Mouse (Mus musculus) retina, embryonic 14.5 days (tissue): Measurements from ENCODE around the gene Lamc2.
A peak's percentile ranks its signal among the peaks of the same experiment; 100 is the strongest.

Experiments used
- DNase-seq: peaks from one replicate; pipeline ENCODE4 v3.0.0-alpha.2; 2015; ENCODE audit warnings: low spot score

The Lamc2 gene

DNA sequence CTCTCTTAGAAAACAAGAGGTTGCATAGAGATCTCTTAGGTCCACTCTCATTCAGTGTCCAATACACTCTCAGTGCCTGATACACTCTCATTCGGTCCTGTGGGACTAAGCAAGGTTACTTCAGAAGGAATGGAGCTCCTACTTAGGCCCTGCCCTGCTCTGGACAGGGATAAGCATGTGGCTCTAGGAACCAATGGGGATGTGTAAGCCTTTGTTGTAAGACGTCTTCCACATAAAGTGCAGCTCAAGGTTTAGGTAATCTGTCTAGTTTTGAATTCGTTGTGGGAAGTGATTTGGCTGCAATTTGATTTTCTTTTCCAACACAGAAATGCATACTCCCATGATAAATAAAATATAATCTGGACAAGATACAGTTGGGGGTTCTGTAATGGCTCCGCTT lies 6.1 kb downstream of the Lamc2 start:
- DNase-seq, result no peak

DNA sequence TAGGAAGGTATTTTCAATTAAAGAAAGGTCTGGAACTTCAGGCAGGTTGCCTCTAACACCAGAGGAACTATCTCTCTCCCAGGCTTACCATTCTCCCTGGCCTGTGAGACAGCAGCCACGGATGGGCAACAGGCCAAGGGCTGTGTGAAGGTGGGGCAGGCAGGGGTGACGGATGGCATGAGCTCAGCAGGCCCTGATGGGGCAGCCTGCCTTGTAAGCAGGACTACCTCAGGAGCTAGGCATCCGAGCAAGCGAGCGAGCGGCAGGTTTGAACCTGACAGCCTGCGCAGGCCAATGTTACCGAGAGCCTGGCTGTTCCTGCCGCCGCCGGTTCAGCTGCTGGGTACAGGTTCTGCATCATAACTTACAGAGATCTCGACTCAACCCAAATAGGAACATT lies 11.4 kb downstream of the Lamc2 start:
- DNase-seq, result no peak

DNA sequence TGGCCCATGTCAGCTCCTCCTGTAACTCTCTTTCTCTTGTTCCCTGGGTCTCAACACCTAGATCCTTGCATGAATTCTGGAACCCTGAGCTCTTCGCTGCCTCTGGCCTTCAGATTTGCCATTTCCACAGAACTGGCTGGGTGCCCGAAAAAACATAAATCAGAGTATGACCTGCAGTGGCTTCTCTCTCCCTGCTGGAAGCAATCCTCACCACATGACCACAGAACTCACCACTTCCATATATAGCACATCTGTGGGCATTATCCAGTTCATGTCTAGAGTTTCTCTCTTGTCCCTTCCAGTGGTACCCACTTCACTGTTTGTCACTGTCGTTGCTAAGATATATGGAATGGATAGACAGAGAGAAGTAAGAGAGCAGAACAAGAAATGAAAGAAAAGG lies 13.0 kb downstream of the Lamc2 start:
- no peak for DNase-seq

DNA sequence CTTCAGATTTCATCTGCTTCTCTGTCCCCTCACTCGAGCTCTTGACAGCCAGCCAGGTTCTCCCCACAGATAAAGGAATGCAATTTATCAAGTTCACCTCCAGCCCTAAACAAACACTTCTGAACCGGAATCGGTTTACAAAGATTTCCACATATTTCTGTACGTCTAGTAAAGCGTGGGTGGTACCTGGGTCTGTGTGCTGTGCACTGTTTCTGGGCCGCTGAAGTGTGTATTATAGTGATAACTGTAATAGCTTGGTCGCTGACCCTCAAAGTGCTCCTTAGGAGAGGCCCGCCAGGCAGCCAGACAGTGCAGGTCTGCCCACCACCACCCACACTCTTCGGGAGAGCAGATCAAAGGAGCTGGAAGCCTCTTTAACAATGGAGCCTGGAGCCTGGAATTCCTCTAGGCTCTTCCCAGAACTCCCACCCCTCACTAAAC lies 13.9 kb downstream of the Lamc2 start:
- no peak for DNase-seq

DNA sequence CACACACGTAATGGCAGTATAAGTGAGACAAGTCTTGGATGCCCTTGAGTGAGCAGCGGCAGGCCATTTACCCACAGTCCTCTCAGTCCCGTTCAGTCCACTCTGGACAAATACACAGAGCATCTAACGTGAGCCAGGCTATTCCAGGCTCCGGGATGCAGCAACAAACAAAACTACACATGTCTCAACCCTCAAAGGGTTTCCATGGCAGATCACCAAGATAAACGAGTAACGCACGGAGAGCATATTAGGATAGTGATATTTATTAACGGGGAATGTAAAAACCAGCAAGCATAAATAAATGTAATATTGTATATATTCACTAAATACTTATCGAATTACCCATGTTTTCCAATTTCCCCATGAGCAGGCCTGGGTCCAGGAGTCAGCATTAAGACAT lies 15.2 kb downstream of the Lamc2 start:
- no peak for DNase-seq

DNA sequence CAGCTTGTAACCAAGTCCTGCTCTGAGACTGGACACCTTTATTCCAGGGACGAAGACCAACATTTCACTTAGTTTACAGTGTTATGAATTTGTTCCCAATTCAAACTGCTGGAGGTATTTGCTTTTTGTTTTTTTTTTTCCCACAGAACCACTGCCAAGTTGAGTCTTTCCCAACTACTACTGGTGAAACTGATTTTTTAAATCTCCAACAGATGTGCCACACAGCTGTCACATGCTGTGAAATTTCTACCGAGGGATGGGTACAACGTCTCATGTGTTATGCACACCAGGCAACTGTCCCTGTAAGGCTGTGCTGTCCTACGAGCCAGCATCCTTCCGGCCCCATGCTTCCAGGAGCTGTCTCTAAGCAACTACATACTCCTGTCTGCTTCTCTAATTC lies 18.0 kb downstream of the Lamc2 start:
- no peak for DNase-seq

DNA sequence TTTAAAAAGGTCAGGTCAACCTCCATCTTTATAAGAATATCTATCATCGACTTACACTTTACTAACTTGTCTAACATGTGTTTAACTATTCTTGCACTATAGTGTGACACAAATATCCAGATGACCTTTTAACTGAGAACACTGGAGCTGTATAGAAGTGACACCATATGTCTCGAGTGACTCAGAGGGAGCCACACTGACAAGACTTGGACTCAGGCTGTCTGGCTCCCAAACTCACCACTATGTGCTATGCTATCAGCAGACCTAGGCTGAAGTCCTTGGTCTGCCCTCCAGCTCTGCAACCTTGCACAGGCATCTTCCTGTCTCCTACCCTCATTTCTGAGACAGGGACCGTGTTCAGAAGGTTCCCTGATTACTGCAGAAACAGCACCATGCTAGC lies 22.4 kb downstream of the Lamc2 start:
- no peak for DNase-seq

DNA sequence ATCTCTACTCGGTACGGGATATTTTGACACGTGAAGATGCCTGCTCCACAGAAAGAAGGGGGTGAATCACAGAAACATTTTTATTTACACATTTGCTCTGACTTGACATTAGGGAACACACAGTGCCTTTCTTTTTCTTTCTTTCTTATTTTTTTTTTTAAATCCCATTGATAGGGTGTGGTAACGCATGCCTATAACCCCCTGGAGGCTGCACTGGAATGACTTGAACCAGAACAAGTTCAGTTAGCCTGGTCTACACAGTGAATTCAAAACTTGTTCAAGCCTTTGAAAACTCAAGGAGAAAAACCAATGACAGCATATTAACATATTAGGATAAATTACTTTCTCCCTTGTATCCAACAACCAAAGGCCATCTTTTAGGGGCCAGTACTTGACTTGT lies 27.1 kb downstream of the Lamc2 start:
- no peak for DNase-seq

DNA sequence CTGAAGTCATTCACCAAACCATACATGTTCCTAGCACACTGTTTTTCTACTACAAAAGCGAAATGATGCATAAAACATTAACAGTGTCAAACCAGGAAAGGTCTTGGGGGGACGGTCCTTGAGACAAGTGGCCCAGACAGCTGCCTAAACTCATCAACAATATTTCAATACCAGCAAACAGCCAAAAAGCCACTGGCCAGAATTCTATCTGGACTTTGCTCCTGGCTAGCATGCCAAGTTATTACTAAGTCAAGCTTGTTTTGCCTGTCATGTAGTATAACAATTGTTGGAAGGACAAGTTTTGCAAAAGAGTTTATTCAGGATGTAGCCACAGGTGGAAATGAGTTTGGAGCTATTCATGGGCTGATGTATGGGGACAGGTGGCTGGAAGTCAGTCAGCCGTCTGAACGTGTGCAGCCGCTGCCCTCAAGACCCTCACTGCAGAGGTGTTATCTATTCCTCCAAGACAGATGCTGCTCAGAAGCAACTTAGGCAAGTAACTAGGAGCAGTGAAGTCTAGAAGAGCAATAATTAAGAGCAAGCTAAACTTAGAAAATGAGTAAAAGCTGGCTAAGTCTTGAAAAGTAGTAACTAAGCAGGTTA lies 29.1 kb downstream of the Lamc2 start:
- no peak for DNase-seq

DNA sequence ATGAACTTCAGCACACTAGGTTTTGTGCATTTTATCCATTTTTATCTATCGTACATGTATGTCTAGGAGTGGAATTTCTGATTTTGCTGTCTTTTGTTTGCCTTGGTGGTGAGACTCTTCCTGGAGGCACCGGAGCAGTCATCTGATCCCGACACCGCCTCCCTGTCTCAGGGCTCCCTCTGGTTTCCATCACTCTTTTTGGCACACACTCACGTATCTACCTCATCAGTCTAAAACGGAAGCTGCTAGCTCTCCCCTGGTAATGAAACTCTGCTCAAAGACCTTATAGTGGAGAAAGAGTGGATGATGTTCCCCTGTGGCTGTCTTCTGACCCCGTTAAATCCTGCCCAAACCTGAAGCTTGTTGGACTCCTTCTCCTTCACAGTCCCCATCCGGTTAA lies 30.9 kb downstream of the Lamc2 start:
- DNase-seq, result no peak

DNA sequence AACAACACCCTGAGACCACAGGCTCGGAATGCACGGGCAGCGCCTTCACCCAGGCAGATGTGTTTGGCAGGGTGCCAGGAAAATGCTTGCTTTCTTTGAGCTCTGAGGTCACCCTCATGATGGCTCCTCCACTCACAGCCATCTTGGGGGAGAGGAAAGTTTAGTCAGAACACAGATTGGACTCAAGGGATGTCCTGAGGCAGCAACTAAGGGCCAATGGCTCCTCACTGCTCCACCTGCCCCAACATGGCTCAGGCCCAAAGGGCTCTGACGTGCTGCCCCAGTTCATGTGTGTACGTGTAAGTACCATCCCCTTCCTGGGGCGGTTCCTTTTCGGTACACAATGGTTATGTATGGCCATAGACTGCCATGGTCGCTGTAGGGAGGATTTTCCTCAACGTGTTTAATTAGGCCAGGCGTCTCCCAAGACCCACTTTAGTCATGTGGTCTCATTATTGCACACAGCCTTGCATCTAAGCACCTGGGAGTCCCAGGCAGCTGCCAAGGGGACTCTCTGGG lies 32.6 kb downstream of the Lamc2 start:
- DNase-seq, result peak; percentile 25

DNA sequence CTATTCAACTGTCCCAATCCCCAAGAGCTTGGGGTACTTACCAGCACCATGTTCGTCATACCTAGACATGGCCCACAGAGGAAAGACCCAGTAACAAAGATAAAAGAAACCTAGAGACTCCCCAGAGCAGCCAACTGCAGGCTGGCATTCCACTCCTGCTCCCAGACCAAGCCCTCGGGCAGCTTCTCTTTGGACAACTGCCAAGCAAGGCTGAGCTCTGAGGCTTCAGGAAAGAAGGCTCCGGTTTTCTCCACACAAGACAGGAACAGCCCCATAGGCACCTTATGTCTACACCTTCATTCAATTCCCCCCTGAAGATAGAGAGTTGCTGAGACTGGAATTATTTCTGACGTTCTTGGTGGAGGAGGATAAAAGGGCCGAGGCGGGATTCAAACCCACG lies 33.7 kb downstream of the Lamc2 start:
- DNase-seq, result no peak

DNA sequence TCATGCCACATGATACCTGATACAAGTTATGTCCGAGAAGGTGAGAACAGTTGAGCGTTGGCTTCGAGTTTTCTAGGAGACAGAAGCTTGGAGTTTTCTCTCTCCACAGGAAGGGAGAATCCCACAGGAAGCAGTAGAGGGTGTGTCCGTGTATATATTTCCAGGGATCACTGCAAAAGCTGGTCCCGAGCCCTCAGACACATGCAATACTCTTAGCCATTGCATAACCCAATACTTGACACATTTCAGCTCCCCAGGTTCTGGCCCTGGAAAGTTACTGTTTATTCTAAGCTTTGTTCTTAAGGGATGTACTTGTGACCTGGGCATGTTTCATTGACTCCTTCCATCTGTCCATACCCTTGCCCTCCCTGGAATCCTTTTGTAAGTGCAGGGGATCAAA lies 40.5 kb downstream of the Lamc2 start:
- no peak for DNase-seq

DNA sequence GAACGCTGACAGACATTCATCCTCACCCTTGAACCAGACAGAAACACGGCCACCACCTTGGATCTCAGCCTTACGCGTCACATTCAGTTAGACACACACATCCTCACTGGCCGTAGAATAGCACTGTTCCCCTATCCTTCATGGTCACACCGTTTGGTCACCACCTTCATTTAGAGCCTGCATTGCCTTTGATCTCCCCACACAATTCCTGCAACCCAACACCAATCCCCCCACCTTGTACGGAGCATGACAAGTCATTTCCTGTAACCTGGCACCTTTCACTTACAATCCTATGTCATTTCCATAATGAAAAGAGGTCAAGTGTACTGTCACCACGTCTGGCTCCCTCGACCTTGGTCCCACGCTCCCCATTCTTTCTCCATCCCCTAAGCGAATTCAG lies 42.2 kb downstream of the Lamc2 start:
- DNase-seq, result no peak

DNA sequence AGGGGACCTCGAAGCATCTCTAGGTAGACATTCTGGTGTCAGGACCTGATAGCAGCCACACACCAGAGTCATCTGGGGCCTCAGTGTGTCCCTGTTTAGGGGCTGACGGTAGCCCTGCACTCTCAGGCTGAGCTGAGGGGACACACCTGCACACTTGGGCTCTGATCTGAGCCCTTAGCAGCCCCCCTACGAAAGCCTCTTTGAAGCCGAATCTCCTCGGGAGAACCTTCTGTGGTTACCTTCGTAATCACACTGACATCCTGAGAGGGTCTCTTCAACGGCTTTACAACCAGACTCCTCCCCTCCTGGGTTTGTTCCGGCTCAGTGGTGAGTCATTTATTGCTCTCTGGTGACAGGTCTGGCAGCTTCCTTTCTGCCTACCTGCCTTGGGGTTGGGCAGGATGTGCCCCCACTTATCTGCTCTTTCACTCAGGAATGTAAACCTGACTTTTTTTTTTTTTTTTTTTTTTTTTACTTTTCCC lies 45.5 kb downstream of the Lamc2 start:
- DNase-seq, result no peak

DNA sequence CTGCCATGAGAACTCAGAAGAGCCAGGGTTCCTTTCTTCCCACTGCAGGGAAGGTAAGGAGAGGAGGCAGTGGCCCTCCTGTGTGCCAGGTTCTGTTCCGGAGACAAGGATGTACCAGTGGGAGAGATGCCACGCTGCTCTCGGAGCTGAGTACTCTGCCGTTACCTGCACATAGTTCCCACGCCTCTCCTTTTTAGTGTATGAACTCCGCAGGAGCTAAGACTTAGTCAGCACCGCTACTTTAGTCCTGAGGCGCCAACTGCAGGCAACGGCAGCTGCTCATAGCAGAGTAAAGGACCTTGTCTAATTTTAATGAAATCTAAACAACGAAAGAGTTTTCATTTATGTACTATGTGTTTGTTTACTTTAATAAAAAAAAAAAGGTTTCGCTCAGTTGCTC lies 46.0 kb downstream of the Lamc2 start:
- no peak for DNase-seq

DNA sequence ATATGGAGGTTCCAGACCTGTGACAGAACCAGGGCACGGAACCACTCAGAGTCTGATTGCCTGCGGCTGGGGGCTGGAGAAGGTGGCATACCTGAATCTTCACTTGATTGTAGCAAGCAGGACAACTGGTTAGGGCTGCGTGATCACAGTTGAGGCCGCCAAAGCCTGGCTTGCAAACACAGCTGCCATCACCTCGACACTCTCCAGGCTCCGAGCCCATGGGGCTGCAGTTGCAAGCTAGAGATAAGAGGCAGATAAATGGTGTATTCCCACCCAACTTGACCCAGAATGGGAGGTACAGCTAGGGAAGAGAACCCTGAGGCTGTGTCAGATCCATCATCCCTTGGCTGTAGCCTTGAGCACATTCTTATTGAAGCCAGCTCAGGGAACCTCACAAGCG lies 46.6 kb downstream of the Lamc2 start:
- DNase-seq, result no peak

DNA sequence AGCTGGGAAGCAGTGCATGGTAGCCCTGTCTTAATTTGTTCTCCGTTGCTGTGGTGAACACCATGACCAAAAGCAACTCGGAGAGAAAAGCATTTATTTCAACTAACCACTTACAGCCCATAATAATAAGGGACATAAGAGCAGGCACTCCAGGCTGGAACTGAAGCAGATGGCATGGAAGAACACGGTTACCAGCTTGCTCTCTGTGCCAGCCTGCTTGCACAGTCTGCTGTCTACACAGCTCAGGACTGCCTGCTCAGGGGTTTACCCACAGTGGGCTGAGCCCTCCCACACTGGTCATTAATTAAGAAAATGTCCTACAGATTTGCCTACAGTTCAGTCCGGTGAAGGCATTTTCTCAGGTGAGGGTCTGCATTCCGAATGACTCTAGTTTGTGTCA lies 47.8 kb downstream of the Lamc2 start:
- no peak for DNase-seq

DNA sequence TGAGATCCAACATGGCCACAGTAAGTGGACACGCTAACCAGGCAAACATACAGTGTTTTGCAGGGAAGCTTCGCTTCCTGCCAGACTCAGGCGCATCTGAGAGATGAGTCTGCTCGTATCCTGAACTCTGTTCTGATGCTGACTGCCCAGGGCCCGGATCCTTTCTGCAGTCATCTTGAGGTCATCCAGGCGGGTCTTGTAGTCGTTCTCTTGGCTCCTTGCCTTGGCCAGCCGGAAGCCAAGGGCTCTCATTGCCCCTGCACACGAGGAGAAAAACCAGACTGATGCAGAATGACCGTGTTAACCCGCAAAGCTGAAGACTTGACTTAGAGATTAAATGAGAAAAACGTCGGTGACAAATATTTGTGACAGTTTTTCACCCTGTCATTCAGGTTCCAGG lies 49.6 kb downstream of the Lamc2 start:
- no peak for DNase-seq

DNA sequence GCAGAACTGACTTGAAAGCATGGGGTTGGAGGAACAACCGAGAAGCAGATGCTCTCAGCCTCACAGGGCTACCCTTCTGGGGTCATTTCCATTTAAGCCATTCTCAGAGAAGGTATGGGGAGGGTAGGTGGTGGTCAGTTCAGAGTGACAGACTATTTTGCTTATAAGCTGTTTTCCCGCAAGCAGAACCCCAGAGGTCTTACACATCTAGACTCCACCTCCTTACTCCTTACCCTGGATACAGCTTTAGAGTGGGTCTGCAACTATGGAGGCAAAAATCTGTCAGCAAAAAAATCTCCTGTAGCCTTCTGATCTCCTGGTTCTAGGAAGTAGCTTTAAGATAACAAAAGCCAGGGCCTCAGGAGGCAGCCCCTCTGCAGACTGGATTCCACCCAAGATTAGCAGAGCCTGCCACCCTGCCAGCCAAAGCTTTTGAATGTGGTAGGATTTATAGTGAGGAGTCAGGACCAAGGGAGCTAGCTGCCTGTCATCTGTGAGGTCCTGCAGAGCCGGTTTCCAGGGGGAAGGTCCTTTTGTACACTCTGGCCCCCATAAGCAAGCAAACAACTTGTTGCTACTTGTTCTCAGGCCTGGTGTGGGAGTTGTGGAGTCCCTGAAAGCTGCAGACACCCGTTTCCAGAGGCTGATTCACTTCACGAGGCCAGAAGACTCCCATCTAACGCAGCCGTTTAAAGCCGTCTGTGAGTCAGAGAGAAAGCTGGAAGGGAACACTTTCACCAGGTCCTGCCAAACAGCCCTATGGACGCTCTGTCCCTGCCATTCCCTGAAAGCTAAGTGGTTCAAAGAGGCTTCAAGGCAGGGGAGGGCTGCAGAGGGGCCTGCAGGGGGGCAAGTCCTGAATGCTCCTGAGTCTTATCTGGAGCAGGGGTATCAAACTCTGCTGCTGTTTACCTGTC lies 52.1 kb downstream of the Lamc2 start:
- no peak for DNase-seq

DNA sequence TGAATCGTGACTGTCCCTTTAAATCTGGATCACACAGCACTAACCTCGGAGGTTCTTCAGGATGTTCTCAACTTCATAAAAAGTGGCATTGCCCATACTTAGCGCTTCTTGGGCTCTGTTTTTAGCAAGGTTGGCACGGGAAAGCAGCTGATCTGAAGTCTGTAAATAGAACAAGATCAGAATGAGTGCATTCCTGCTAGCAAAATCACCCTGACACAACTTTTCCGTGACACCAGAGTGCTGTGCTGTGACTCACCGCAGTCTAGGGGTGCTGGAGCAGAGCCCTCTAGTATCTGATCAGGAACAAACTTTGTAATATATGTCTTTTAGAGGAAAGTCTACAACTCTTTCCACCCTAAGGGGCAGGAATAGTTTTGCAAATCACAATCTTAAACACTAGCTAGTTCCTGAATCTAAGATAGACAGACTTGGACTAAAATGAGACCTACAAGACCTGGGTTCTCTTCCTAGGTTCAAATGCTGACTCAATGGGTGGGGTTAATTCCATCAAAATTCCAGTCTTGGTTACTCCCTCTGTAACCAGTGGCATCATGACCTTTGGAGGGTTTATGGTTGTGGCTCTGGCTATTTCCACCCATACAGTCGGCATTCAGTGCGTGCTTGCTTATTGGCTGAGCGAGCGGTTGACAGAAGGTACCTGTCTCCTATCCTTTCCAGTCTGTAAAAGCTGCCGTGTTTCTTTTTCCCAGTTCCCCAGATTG lies 56.1 kb downstream of the Lamc2 start:
- DNase-seq, result no peak

DNA sequence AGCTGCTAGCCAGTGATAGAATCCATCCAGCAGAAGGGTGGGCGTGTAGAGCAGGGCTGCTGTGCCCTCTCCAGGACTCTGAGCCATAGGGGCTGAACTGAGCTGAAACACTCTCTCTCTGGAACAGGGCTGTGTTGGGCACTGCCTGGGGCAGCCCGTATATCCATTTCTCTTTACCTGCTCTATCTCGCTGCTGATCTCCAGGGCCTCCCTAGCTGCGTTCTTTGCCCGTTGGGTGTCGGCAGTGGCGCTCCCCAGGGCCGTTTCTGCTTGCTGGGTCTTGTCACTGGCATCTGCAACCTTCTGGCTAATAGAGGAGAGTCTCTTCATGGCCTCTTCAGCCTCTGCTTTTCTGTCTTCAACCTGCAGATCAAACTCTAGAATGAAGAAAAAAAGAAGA lies 57.5 kb downstream of the Lamc2 start:
- no peak for DNase-seq

DNA sequence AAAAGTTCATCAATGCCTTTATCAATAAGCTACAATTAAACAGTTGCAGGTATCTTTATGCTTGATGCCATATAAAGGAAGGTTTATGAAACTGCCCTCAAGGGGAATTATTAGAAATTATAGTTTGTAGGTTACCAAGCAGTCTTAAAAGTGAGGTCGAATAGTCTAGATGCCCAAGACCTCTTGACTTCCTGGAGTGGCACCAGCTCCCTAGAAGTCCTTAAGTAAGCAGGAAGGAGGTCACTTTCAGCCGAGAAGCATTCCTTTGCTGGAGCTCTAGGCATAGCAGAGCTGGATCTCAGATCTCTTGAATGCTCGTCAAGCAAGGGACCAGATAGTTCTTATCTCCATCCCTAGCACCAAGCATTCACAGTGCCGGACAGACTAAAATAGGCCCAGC lies 58.6 kb downstream of the Lamc2 start:
- DNase-seq, result no peak
